Mouse (Mus musculus) myocyte (in vitro differentiated cells): ENCODE results near the gene Anln. TPM values are rescaled to one million over a fixed set of nuclear protein-coding genes. Genes with fewer than 3 reads are reported as not detected.
"Not testable (repeated sequence)": the region's sequence is repeated elsewhere in the genome, so short reads cannot be mapped to it uniquely, and the experiment has no call there.

Experiments used
- H3K27me3 ChIP-seq: one replicate; pipeline ENCODE4 v1.6.1; 2011; ENCODE audit not compliant: control insufficient read depth, insufficient read depth, insufficient read length
- H3K36me3 ChIP-seq: one replicate; pipeline ENCODE4 v1.6.1; 2011; ENCODE audit not compliant: control insufficient read depth, insufficient read depth
- H3K4me2 ChIP-seq: one replicate; pipeline ENCODE4 v1.6.1; 2011; ENCODE audit warnings: low read depth, control low read depth
- H3K4me3 ChIP-seq: one replicate; pipeline ENCODE4 v1.5.1; 2011; ENCODE audit warnings: mild to moderate bottlenecking, control low read depth, moderate library complexity
- H3K79me2 ChIP-seq: one replicate; pipeline ENCODE4 v1.6.1; 2011; ENCODE audit not compliant: control insufficient read depth, insufficient read depth
- H3ac ChIP-seq: one replicate; pipeline ENCODE4 v1.6.1; 2011; ENCODE audit not compliant: control insufficient read depth, insufficient read length
- CEBPB ChIP-seq: IDR thresholded peaks from 2 replicates; pipeline ENCODE4 v1.6.1; 2011; ENCODE audit warnings: mild to moderate bottlenecking, moderate library complexity; ENCODE audit not compliant: poor library complexity, insufficient read depth, severe bottlenecking
- E2F4 ChIP-seq: IDR thresholded peaks from one replicate; pipeline ENCODE4 v1.6.1; 2011; ENCODE audit warnings: mild to moderate bottlenecking, control low read depth, moderate library complexity; ENCODE audit not compliant: insufficient read depth
- MAX ChIP-seq: IDR thresholded peaks from one replicate; pipeline ENCODE4 v1.6.1; 2011; ENCODE audit warnings: low read depth, mild to moderate bottlenecking, control low read depth
- MYOD1 ChIP-seq, 3 experiments: IDR thresholded peaks; one replicate each; pipeline ENCODE4 v1.6.1; 2011; ENCODE audit warnings: control low read depth in 2 of 3, low read depth in 2 of 3, mild to moderate bottlenecking in 2 of 3, moderate library complexity in 1 of 3; ENCODE audit not compliant: insufficient read length in 2 of 3, control insufficient read depth in 1 of 3
- MYOG ChIP-seq, 3 experiments: IDR thresholded peaks; one replicate each; pipeline ENCODE4 v1.6.1; 2011; ENCODE audit warnings: control low read depth in 2 of 3, low read depth in 2 of 3, mild to moderate bottlenecking in 2 of 3; ENCODE audit not compliant: insufficient read length in 2 of 3, control insufficient read depth in 1 of 3, insufficient read depth in 1 of 3
- POLR2A ChIP-seq: IDR thresholded peaks from one replicate; pipeline ENCODE4 v1.6.1; 2011; ENCODE audit warnings: low read depth, mild to moderate bottlenecking, control low read depth, moderate library complexity; ENCODE audit not compliant: insufficient read length
- POLR2AphosphoS2 ChIP-seq: IDR thresholded peaks from one replicate; pipeline ENCODE4 v1.6.1; 2011; ENCODE audit warnings: low read depth, control low read depth; ENCODE audit not compliant: insufficient read length
- REST ChIP-seq: IDR thresholded peaks from one replicate; pipeline ENCODE4 v1.6.1; 2011; ENCODE audit warnings: mild to moderate bottlenecking, control low read depth, moderate library complexity; ENCODE audit not compliant: insufficient read depth, insufficient read length
- SRF ChIP-seq: IDR thresholded peaks from one replicate; pipeline ENCODE4 v1.6.1; 2011; ENCODE audit warnings: low read depth; ENCODE audit not compliant: control insufficient read depth, insufficient read length
- TCF12 ChIP-seq: IDR thresholded peaks from one replicate; pipeline ENCODE4 v1.6.1; 2011; ENCODE audit warnings: mild to moderate bottlenecking, control low read depth; ENCODE audit not compliant: poor library complexity, insufficient read depth, severe bottlenecking
- TCF3 ChIP-seq: IDR thresholded peaks from one replicate; pipeline ENCODE4 v1.6.1; 2011; ENCODE audit warnings: low read depth, control low read depth; ENCODE audit not compliant: insufficient read length
- USF1 ChIP-seq: IDR thresholded peaks from one replicate; pipeline ENCODE4 v1.6.1; 2011; ENCODE audit warnings: low read depth, mild to moderate bottlenecking, control low read depth, moderate library complexity
- polyA plus RNA-seq: library from polyadenylated mRNA; unstranded; fragments of >200 nt; fragmentation: generic; extraction: Trizol; gene quantifications from one replicate; pipeline ENCODE4 v1.2.1, GENCODE M21; 2012; ENCODE audit warnings: missing spikeins

The Anln gene
- polyA plus RNA-seq, 1 experiment, result 25.7 TPM

- H3ac ChIP-seq, result no peak overlapping the region
- no peak for TF ChIP-seq MYOD1 (IDR thresholded peaks at IDR 0.05; ENCODE audit: control insufficient read depth in 1 of 3, insufficient read length in 2 of 3, low read depth in 2 of 3)
- TF ChIP-seq REST, result no peak
- no peak for TF ChIP-seq POLR2A
- TF ChIP-seq SRF, result no peak
- no peak for TF ChIP-seq TCF3
- no peak overlapping the region for H3K4me3 ChIP-seq
- no peaks in the 10 kb centered on the region for H3K79me2 ChIP-seq
- H3K36me3 ChIP-seq, result no peaks in the 10 kb centered on the region
- H3K4me2 ChIP-seq, result no peak overlapping the region
- no peaks in the 10 kb centered on the region for H3K27me3 ChIP-seq
Observed at GRCm38 (mm10) chr9:22314066-22314465, 74.9 kb downstream of the Anln start.

GRCm38 (mm10) chr9:22313218-22313617 lies 75.8 kb downstream of the Anln start:
- Histone ChIP-seq H3K27me3 (no peaks in the 10 kb centered on the region), H3ac (no peak overlapping the region), H3K4me2 (no peak overlapping the region), H3K79me2 (no peaks in the 10 kb centered on the region), H3K4me3 (no peak overlapping the region), H3K36me3 (no peaks in the 10 kb centered on the region)
- TF ChIP-seq SRF (no peak), USF1 (no peak), MYOG (IDR thresholded peaks at IDR 0.05; ENCODE audit: control insufficient read depth in 1 of 3, insufficient read depth in 1 of 3, insufficient read length in 2 of 3, low read depth in 2 of 3) (no peak), POLR2A (no peak), POLR2AphosphoS2 (no peak), REST (no peak), E2F4 (no peak), CEBPB (no peak), TCF12 (no peak), MYOD1 (IDR thresholded peaks at IDR 0.05; ENCODE audit: control insufficient read depth in 1 of 3, insufficient read length in 2 of 3, low read depth in 2 of 3) (no peak), TCF3 (no peak), MAX (no peak)

GRCm38 (mm10) chr9:22309651-22310050 lies 79.3 kb downstream of the Anln start:
- peak; percentile 71 for TF ChIP-seq TCF12
- TF ChIP-seq TCF3, result peak; percentile 3
- peak in 1 of 3 experiments; percentile 85 for TF ChIP-seq MYOG (IDR thresholded peaks at IDR 0.05; ENCODE audit: control insufficient read depth in 1 of 3, insufficient read depth in 1 of 3, insufficient read length in 2 of 3, low read depth in 2 of 3)
- TF ChIP-seq REST, result no peak
- TF ChIP-seq CEBPB, result no peak
- peak; percentile 53 to 77 (median 72) for TF ChIP-seq MYOD1 (IDR thresholded peaks at IDR 0.05; ENCODE audit: control insufficient read depth in 1 of 3, insufficient read length in 2 of 3, low read depth in 2 of 3)
- no peaks in the 10 kb centered on the region for H3K36me3 ChIP-seq
- no peak overlapping the region for H3K4me3 ChIP-seq
- no peak overlapping the region for H3ac ChIP-seq
- no peaks in the 10 kb centered on the region for H3K27me3 ChIP-seq
- no peaks in the 10 kb centered on the region for H3K79me2 ChIP-seq
- H3K4me2 ChIP-seq, result peak overlapping the region; percentile 33

GRCm38 (mm10) chr9:22307920-22308262 lies 81.1 kb downstream of the Anln start:
- H3K27me3 ChIP-seq, H3K79me2 ChIP-seq, H3K36me3 ChIP-seq: not testable (repeated sequence)
- H3ac ChIP-seq, result peak overlapping the region; percentile 58
- peak overlapping the region; percentile 70 for H3K4me2 ChIP-seq
- peak overlapping the region; percentile 50 for H3K4me3 ChIP-seq

- Histone ChIP-seq H3K4me3 (peak within 1 kb of the TSS; percentile 50), H3ac (peak within 1 kb of the TSS; percentile 58), H3K79me2 (no peaks in the 10 kb centered on the region), H3K27me3 (no peaks in the 10 kb centered on the region), H3K36me3 (peaks cover 13% of the 10 kb centered on the region), H3K4me2 (peak within 1 kb of the TSS; percentile 70)
- TF ChIP-seq MYOD1 (IDR thresholded peaks at IDR 0.05; ENCODE audit: control insufficient read depth in 1 of 3, insufficient read length in 2 of 3, low read depth in 2 of 3), result peak in 1 of 3 experiments; percentile 2
- peak; percentile 81 for TF ChIP-seq POLR2A
- TF ChIP-seq POLR2AphosphoS2, result peak; percentile 72
- TF ChIP-seq MYOG (IDR thresholded peaks at IDR 0.05; ENCODE audit: control insufficient read depth in 1 of 3, insufficient read depth in 1 of 3, insufficient read length in 2 of 3, low read depth in 2 of 3), result no peak
Observed at GRCm38 (mm10) chr9:22307156-22307919, 81.7 kb downstream of the Anln start, which contains the start of gene Zfp810. Zfp810 (minus strand) TSS chr9:22307648.

- no peaks in the 10 kb centered on the region for H3K27me3 ChIP-seq
- TF ChIP-seq MAX, result no peak
- no peak for TF ChIP-seq USF1
- no peak for TF ChIP-seq TCF3
- no peak for TF ChIP-seq TCF12
- H3K4me3 ChIP-seq, result peak overlapping the region; percentile 50
- H3K79me2 ChIP-seq, result no peaks in the 10 kb centered on the region
- H3ac ChIP-seq, result peak overlapping the region; percentile 58
- H3K36me3 ChIP-seq, result peaks cover 13% of the 10 kb centered on the region
- peak overlapping the region; percentile 68 for H3K4me2 ChIP-seq
Observed at GRCm38 (mm10) chr9:22306726-22307125, 82.3 kb downstream of the Anln start.
